Mouse (Mus musculus) forebrain, postnatal 0 days (tissue): ENCODE data around the gene Tspan1. TPM values are rescaled to one million over a fixed set of nuclear protein-coding genes. Genes with fewer than 3 reads are reported as not detected.

ENCODE experiments used
- ATAC-seq: fragments of 200-750 bp; cut with Nextera tagmentation; 2 replicates; pipeline ENCODE4 v1.8.0; 2017; ENCODE audit warnings: mild to moderate bottlenecking, moderate library complexity
- DNase-seq: peaks from one replicate; pipeline ENCODE4 v3.0.0-alpha.2; 2015
- H3K27ac ChIP-seq: fragments of 300-500 bp; sonication (generic); 2 replicates; pipeline ENCODE4 v1.5.1; 2014; ENCODE audit warnings: low read depth, mild to moderate bottlenecking, antibody characterized with exemption, low read length, moderate library complexity, mixed read lengths
- H3K27me3 ChIP-seq: fragments of 300-500 bp; sonication (generic); 2 replicates; pipeline ENCODE4 v1.6.1; 2014; ENCODE audit warnings: mild to moderate bottlenecking, low read length, mixed read lengths; ENCODE audit not compliant: insufficient read depth
- H3K36me3 ChIP-seq: fragments of 300-500 bp; sonication (generic); 2 replicates; pipeline ENCODE4 v1.6.1; 2014; ENCODE audit warnings: mild to moderate bottlenecking, moderate library complexity; ENCODE audit not compliant: insufficient read depth
- H3K4me1 ChIP-seq: fragments of 300-500 bp; sonication (generic); 2 replicates; pipeline ENCODE4 v1.6.1; 2014; ENCODE audit warnings: antibody characterized with exemption; ENCODE audit not compliant: insufficient read depth
- H3K4me2 ChIP-seq: fragments of 300-500 bp; sonication (generic); 2 replicates; pipeline ENCODE4 v1.6.1; 2014; ENCODE audit warnings: low read depth, mild to moderate bottlenecking, moderate library complexity
- H3K4me3 ChIP-seq: fragments of 300-500 bp; sonication (generic); 2 replicates; pipeline ENCODE4 v1.5.1; 2014; ENCODE audit warnings: low read depth, low read length, mixed read lengths
- H3K9ac ChIP-seq: fragments of 300-500 bp; sonication (generic); 2 replicates; pipeline ENCODE4 v1.6.1; 2014; ENCODE audit warnings: mild to moderate bottlenecking
- H3K9me3 ChIP-seq: fragments of 300-500 bp; sonication (generic); 2 replicates; pipeline ENCODE4 v1.6.1; 2016; ENCODE audit warnings: low read length
- CTCF ChIP-seq: sonication (generic); IDR thresholded peaks from 2 replicates; pipeline ENCODE4 v1.5.1; 2016; ENCODE audit warnings: antibody characterized with exemption, control low read depth, low read depth
- WGBS: fragments of 180-500 bp; shearing (Covaris S2); extraction: QIAGEN DNeasy Blood & Tissue Kit; methylation state at CpG from one replicate; pipeline ENCODE4 v1.1.7; 2014; 5-methylcytosine and 5-hydroxymethylcytosine counted together
- polyA plus RNA-seq: library from polyadenylated mRNA; unstranded; fragments of >200 nt; fragmentation: Nextera tagmentation; extraction: Ambion mirVana; gene quantifications from 2 replicates; pipeline ENCODE4 v1.2.1, GENCODE M21; 2015
- total RNA-seq: library from RNA; depleted of rRNA; stranded (reverse); fragments of >200 nt; gene quantifications from 2 replicates; pipeline ENCODE4 v1.2.3, GENCODE M21; 2014

The Tspan1 gene
- total and polyA plus RNA-seq, 2 experiments from 2014 or later = 0.07 to 0.29 TPM

DNA sequence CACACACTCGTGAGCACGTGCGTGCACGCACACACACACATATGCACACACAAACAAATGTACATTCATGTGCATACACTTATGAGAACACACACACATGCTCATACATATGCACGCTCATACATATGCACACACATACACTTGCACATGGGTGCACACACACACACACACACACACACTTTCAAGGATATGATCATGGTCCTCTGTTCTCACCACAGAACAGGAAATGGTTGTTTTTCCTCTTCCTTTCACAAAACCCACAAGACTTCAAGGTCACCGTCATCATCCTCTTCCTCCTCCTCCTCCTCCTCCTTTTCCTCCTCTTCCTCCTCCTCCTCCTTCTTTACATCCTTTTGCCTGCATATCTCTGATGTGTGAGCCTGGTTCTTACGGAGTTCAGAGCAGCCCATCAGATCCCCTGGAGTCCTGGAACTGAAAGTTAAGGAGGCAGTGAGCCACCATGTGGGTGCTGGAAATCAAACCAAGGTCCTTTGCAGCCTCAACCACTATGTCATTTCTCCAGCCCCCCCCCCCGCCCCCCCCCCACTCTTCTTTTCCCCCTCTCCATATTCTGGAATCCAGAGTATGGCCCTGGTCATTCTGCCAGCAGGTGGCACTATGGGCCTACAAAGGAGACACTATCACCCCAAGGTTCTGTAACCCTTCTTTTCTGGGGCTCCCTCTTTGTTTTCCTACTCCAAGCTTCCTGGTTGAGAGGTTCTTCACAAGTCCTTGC lies 1.4 kb upstream of the Tspan1 start:
- Histone ChIP-seq H3K27ac (no peak overlapping the region), H3K4me3 (no peak overlapping the region), H3K4me2 (no peak overlapping the region), H3K36me3 (no peaks in the 10 kb centered on the region), H3K4me1 (no peaks in the 10 kb centered on the region), H3K27me3 (no peaks in the 10 kb centered on the region), H3K9me3 (no peaks in the 10 kb centered on the region), H3K9ac (no peak overlapping the region)
- ATAC-seq (peak; percentile 91), DNase-seq (peak; percentile 75)
- TF ChIP-seq CTCF = peak; percentile 76
- 81% methylated on average over 7 of the region's 8 CpGs for WGBS

DNA sequence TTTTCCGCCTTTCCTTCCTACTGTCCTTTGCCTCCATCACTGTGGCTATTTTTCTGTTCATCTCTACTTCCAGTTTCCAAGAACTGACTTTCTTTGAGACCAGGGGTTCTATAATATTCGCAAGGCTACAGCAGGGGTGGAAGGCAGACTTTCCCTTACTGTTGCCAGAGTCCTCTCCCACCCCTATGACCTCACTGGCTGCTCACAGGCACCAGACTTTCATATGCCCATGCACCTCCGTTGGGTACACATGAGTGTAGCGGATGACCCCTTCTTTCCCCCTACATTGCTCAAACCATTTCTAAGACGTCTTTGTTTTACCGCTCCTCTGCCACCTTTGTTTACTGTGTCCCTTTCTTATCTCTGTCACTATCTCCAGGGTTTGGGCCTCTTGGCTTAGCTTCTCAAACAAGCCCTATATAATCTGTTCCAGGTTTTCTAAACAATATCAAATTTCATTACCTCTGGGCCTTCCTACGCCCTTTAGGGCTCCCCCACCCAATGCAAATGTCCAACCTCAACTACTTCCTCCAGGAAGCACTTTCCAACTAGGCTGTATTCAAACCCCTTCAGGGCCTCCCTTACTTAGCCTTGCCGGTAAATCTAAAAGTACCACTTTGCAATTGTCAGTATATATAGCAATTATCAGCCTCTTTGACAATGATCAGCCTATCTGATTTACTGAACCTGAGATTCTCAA lies 1.5 kb downstream of the Tspan1 start:
- H3K9me3 ChIP-seq = no peaks in the 10 kb centered on the region
- H3K4me1 ChIP-seq = no peaks in the 10 kb centered on the region
- no peak overlapping the region for H3K4me3 ChIP-seq
- H3K36me3 ChIP-seq = no peaks in the 10 kb centered on the region
- DNase-seq (no peak), ATAC-seq (no peak)
- H3K9ac ChIP-seq = no peak overlapping the region
- no peak overlapping the region for H3K4me2 ChIP-seq
- no peak for TF ChIP-seq CTCF
- H3K27me3 ChIP-seq = no peaks in the 10 kb centered on the region
- H3K27ac ChIP-seq = no peak overlapping the region
- WGBS = 78% methylated on average over 8 of the region's 8 CpGs

GRCm38 (mm10) chr4:116164759-116165554 lies 2.4 kb downstream of the Tspan1 start:
- no peak for ATAC-seq
- no peaks in the 10 kb centered on the region for H3K36me3 ChIP-seq
- WGBS = 80% methylated on average over 2 of the region's 2 CpGs
- TF ChIP-seq CTCF = no peak
- H3K27me3 ChIP-seq = no peaks in the 10 kb centered on the region
- H3K4me3 ChIP-seq = no peak overlapping the region
- no peak overlapping the region for H3K4me2 ChIP-seq
- no peak for DNase-seq
- no peaks in the 10 kb centered on the region for H3K9me3 ChIP-seq
- H3K27ac ChIP-seq = no peak overlapping the region
- no peaks in the 10 kb centered on the region for H3K4me1 ChIP-seq
- no peak overlapping the region for H3K9ac ChIP-seq

- WGBS = 66% methylated on average over 4 of the region's 4 CpGs
- Histone ChIP-seq H3K9ac (no peak overlapping the region), H3K9me3 (no peaks in the 10 kb centered on the region), H3K36me3 (peaks cover 24% of the 10 kb centered on the region), H3K27me3 (no peaks in the 10 kb centered on the region), H3K27ac (no peak overlapping the region), H3K4me1 (no peaks in the 10 kb centered on the region), H3K4me3 (no peak overlapping the region), H3K4me2 (no peak overlapping the region)
- ATAC-seq (no peak), DNase-seq (no peak)
- no peak for TF ChIP-seq CTCF
These were observed 5.3 kb downstream of the Tspan1 start for GRCm38 (mm10) chr4:116162142-116162541.

GRCm38 (mm10) chr4:116160769-116161168 lies 6.6 kb downstream of the Tspan1 start:
- Histone ChIP-seq H3K4me1 (no peaks in the 10 kb centered on the region), H3K9ac (no peak overlapping the region), H3K9me3 (no peaks in the 10 kb centered on the region), H3K27me3 (no peaks in the 10 kb centered on the region), H3K36me3 (peaks cover 37% of the 10 kb centered on the region), H3K4me2 (no peak overlapping the region), H3K27ac (peak overlapping the region; percentile 42; the same call in 1 of the 2 replicates), H3K4me3 (no peak overlapping the region)
- peak; percentile 38 for ATAC-seq
- DNase-seq = peak; percentile 35
- 71% methylated on average over 3 of the region's 3 CpGs for WGBS
- TF ChIP-seq CTCF = no peak

- TF ChIP-seq CTCF = peak; percentile 79
- 51% methylated on average over 3 of the region's 3 CpGs for WGBS
- H3K27me3 ChIP-seq = no peaks in the 10 kb centered on the region
- ATAC-seq (peak; percentile 89), DNase-seq (peak; percentile 78)
- H3K9me3 ChIP-seq = no peaks in the 10 kb centered on the region
- peaks cover 45% of the 10 kb centered on the region for H3K36me3 ChIP-seq
- H3K4me2 ChIP-seq = 0 out of 2 replicates have a peak overlapping the region, but pooled peaks have one; percentile 8
- H3K27ac ChIP-seq = peak overlapping the region; percentile 42
- no peaks in the 10 kb centered on the region for H3K4me1 ChIP-seq
- H3K4me3 ChIP-seq = no peak overlapping the region
- H3K9ac ChIP-seq = no peak overlapping the region
These were observed 7.5 kb downstream of the Tspan1 start for GRCm38 (mm10) chr4:116159912-116160311.
